Mouse (Mus musculus): ENCODE measurements around the gene Tmem104. TPM values are rescaled to one million over a fixed set of nuclear protein-coding genes. Genes with fewer than 3 reads are reported as not detected.

Tmem104 gene
- total and polyA plus RNA-seq, 2 experiments, result 5.3 to 8.7 TPM

DNA sequence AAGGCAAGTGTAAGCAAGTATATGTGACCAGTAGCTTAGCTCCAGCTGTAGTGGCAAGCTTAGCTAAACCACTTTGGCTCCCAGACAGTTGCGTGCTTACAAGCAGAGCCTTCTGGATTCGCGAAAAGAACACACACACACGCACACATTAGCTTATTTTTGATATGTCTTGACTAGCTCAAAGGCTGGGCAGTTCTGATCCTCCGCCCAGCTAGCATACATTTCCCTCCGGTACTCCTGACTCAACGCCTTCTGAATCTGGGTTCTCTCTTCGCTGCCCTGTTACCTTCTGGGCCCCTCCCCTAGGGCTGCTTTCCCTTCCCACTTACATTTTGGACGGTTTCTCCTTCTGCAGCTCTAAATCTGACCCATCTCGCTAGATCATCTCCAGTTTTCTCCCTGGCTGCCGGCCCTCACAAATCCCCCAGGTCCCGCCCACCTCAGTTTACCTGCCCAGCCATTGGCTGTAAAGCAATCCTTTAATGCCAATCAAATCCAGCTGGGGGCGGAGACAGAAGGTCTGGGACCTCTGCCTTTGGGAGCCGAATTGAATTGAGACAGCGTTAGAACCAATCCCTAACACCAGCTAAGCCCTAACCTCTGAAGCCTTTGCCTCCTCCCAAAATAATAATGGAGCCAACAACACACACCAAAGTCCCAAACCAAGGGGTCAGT, 35.4 kb upstream of the Tmem104 start:
- Histone ChIP-seq H3K27me3 (ENCODE audit: control insufficient read depth, insufficient read depth, low read length) (peaks cover 2% of the 10 kb centered on the region; the same call in 1 of the 2 replicates), H3K4me3 (ENCODE audit: insufficient read depth, low read depth, low read length) (no peak overlapping the region), H3K27ac (replicated peaks; ENCODE audit: insufficient read depth, low read depth, low read length) (no peak overlapping the region), H3K4me1 (ENCODE audit: control insufficient read depth, insufficient read depth, low read length) (peaks cover 3% of the 10 kb centered on the region; the same call in 1 of the 2 replicates), H3K9ac (ENCODE audit: low read depth, low read length) (no peak overlapping the region), H3K79me2 (ENCODE audit: control insufficient read depth, insufficient read depth, low read length) (no peaks in the 10 kb centered on the region), H3K36me3 (ENCODE audit: control insufficient read depth, insufficient read depth, low read length) (no peaks in the 10 kb centered on the region)
- no peak for DNase-seq (ENCODE audit: extremely low read depth, low read depth, low spot score)
- 15% methylated on average over 15 of the region's 15 CpGs for WGBS
- TF ChIP-seq POLR2A (IDR thresholded peaks at IDR 0.05; ENCODE audit: extremely low read depth, insufficient read depth, low read length) (no peak), CTCF (IDR thresholded peaks at IDR 0.05; ENCODE audit: low read depth, low read length) (no peak)

DNA sequence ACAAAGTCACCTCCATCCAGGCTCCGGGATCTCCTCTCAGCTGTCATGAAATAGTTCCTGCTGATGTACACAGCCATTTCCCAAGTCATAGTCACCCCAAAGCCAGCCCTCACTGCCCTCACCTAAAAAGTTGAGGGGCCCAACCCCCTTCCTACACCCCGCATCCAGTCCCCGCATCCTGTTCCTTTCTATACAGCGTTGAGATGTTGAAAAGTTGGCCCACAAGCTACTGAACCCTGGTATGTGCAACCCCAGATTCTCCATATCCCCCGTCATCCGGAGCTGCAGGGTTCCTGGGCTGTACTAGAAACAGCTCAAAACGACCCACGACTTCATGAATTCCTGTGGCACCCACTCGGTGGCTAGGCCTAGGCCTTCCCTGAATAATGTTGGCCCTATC, 34.2 kb upstream of the Tmem104 start:
- no peak for TF ChIP-seq CTCF (IDR thresholded peaks at IDR 0.05; ENCODE audit: low read depth, low read length)
- TF ChIP-seq POLR2A (IDR thresholded peaks at IDR 0.05; ENCODE audit: extremely low read depth, insufficient read depth, low read length), result no peak
- WGBS, result 74% methylated on average over 9 of the region's 9 CpGs
- no peak overlapping the region for H3K4me3 ChIP-seq (ENCODE audit: insufficient read depth, low read depth, low read length)

DNA sequence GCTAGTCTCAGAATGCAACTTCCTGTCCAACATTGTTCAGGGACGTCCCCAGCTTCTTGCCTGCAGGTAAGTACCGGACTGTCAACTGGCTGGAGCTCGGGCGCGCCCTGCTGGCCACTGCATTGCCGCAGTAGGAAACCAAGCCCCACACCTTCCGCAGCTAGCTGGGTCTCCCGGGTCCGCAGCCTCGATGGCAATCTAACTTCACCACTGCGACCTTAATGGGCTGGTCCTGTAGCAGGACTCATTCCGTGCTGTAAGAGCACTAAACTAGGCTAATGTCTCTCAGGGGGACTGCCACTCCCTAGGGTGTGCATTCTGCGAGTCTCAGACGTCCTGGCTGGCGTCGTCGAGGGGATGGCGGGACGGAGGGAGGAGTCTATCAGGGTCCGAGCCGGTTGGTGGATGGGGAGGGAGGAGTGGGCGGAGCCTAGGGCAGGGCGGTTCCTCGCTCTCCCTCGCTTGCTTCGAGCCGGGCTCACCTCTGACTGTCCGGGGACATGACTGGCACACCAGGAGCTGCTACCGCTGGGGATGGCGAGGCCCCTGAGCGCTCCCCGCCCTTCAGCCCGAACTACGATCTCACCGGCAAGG, 33.5 kb upstream of the Tmem104 start:
- H3K4me1 ChIP-seq (ENCODE audit: control insufficient read depth, insufficient read depth, low read length), result peaks cover 3% of the 10 kb centered on the region; the same call in 1 of the 2 replicates
- under 1% methylated on average over 35 of the region's 35 CpGs for WGBS
- H3K27ac ChIP-seq (replicated peaks; ENCODE audit: insufficient read depth, low read depth, low read length), result no peak overlapping the region
- H3K36me3 ChIP-seq (ENCODE audit: control insufficient read depth, insufficient read depth, low read length), result no peaks in the 10 kb centered on the region
- peaks cover 2% of the 10 kb centered on the region; the same call in 1 of the 2 replicates for H3K27me3 ChIP-seq (ENCODE audit: control insufficient read depth, insufficient read depth, low read length)
- no peaks in the 10 kb centered on the region for H3K79me2 ChIP-seq (ENCODE audit: control insufficient read depth, insufficient read depth, low read length)
- peak; percentile 42 for DNase-seq (ENCODE audit: extremely low read depth, low read depth, low spot score)
- peak overlapping the region; percentile 34 for H3K4me3 ChIP-seq (ENCODE audit: insufficient read depth, low read depth, low read length)
- no peak for TF ChIP-seq POLR2A (IDR thresholded peaks at IDR 0.05; ENCODE audit: extremely low read depth, insufficient read depth, low read length)
- peak; percentile 92 for TF ChIP-seq CTCF (IDR thresholded peaks at IDR 0.05; ENCODE audit: low read depth, low read length)
- H3K9ac ChIP-seq (ENCODE audit: low read depth, low read length), result peak overlapping the region; percentile 38

More for the DNA sequence above, 34.2 kb upstream of the Tmem104 start:
- H3K27me3 ChIP-seq (ENCODE audit: control insufficient read depth, insufficient read depth, low read length), result peaks cover 2% of the 10 kb centered on the region; the same call in 1 of the 2 replicates
- H3K9ac ChIP-seq (ENCODE audit: low read depth, low read length), result no peak overlapping the region
- no peaks in the 10 kb centered on the region for H3K36me3 ChIP-seq (ENCODE audit: control insufficient read depth, insufficient read depth, low read length)
- H3K27ac ChIP-seq (replicated peaks; ENCODE audit: insufficient read depth, low read depth, low read length), result no peak overlapping the region
- no peak for DNase-seq (ENCODE audit: extremely low read depth, low read depth, low spot score)
- no peaks in the 10 kb centered on the region for H3K79me2 ChIP-seq (ENCODE audit: control insufficient read depth, insufficient read depth, low read length)
- peaks cover 3% of the 10 kb centered on the region; the same call in 1 of the 2 replicates for H3K4me1 ChIP-seq (ENCODE audit: control insufficient read depth, insufficient read depth, low read length)

DNA sequence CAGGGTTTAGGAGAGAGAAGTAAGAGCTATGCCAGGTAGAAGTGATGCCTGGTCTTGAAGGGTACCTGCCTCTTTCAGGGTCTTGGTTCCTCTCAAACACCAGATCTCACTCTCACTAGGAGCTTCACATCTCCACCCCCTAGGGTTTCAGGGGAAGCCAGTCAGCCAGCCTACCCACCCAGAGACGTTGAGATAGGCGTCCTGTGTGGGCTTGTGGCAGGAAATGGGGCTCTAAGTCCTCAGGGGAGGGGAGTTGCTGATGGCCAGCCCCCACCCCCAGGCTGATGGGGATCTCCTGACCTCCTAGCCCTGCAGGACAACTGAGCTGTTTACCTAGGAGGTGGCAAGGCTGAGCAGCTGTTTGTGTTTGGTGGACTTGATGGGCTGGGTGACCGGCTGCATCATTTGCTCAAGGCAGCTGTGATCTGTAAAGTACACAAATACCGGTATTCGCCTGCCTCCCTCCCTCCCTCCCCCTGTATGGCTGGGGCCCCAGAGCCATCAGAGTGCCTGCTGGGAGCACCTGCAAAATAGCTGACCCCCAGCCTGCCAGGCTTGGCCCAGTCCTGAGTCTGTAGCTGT, 32.1 kb upstream of the Tmem104 start:
- Histone ChIP-seq H3K79me2 (ENCODE audit: control insufficient read depth, insufficient read depth, low read length) (no peaks in the 10 kb centered on the region), H3K4me3 (ENCODE audit: insufficient read depth, low read depth, low read length) (no peak overlapping the region), H3K27ac (replicated peaks; ENCODE audit: insufficient read depth, low read depth, low read length) (no peak overlapping the region), H3K9ac (ENCODE audit: low read depth, low read length) (no peak overlapping the region), H3K4me1 (ENCODE audit: control insufficient read depth, insufficient read depth, low read length) (peaks cover 3% of the 10 kb centered on the region; the same call in 1 of the 2 replicates), H3K36me3 (ENCODE audit: control insufficient read depth, insufficient read depth, low read length) (no peaks in the 10 kb centered on the region), H3K27me3 (ENCODE audit: control insufficient read depth, insufficient read depth, low read length) (no peaks in the 10 kb centered on the region; the same call in 1 of the 2 replicates)
- DNase-seq (ENCODE audit: extremely low read depth, low read depth, low spot score), result no peak
- TF ChIP-seq CTCF (IDR thresholded peaks at IDR 0.05; ENCODE audit: low read depth, low read length) (no peak), POLR2A (IDR thresholded peaks at IDR 0.05; ENCODE audit: extremely low read depth, insufficient read depth, low read length) (no peak)
- 10% methylated on average over 5 of the region's 5 CpGs for WGBS

DNA sequence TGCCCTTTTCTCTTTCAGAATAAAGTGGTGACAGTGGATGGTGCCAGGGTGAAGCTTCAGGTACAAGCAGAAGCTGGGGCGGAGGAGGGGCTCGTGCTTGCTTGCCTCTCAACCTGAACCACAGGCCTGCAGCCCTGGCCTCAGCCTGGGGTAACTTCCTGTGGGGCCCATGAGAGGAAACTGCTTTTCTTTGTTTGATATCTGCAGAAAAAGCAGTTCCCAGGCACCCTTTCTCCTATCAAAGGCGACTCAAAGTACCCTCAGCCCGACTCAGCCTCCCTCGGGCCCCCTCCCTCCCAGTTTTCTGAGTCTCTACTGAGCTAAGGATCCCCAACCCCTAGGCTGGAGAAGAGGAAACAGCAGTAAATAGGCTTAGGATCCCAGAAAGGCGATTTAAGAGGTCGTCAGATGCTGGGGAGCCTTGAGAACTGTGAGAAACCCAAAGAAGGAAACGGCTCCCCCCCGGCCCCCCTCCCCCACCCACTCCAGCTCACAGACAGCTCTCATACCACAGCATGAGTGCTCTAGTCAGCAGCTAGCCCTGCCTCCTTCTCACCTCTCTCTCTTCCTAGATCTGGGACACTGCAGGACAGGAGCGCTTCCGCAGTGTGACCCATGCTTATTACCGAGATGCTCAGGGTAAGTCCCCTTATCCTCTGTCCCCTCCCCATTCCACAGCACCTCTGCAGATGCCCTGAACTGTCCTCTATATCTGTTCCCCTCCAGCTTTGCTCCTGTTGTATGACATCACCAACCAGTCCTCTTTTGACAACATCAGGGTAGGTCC, 29.2 kb upstream of the Tmem104 start:
- H3K27ac ChIP-seq (replicated peaks; ENCODE audit: insufficient read depth, low read depth, low read length), result no peak overlapping the region
- no peak overlapping the region for H3K4me3 ChIP-seq (ENCODE audit: insufficient read depth, low read depth, low read length)
- WGBS, result 50% methylated on average over 12 of the region's 12 CpGs
- H3K36me3 ChIP-seq (ENCODE audit: control insufficient read depth, insufficient read depth, low read length), result no peaks in the 10 kb centered on the region
- no peaks in the 10 kb centered on the region for H3K79me2 ChIP-seq (ENCODE audit: control insufficient read depth, insufficient read depth, low read length)
- TF ChIP-seq POLR2A (IDR thresholded peaks at IDR 0.05; ENCODE audit: extremely low read depth, insufficient read depth, low read length) (no peak), CTCF (IDR thresholded peaks at IDR 0.05; ENCODE audit: low read depth, low read length) (no peak)
- peaks cover 15% of the 10 kb centered on the region for H3K4me1 ChIP-seq (ENCODE audit: control insufficient read depth, insufficient read depth, low read length)
- H3K9ac ChIP-seq (ENCODE audit: low read depth, low read length), result no peak overlapping the region
- H3K27me3 ChIP-seq (ENCODE audit: control insufficient read depth, insufficient read depth, low read length), result no peaks in the 10 kb centered on the region
- DNase-seq (ENCODE audit: extremely low read depth, low read depth, low spot score), result no peak

Data from liver, adult 2 months (tissue).